Mouse (Mus musculus) heart, postnatal 0 days (tissue): ENCODE data around the gene Reep1.

Experiments
- CTCF ChIP-seq: IDR thresholded peaks from 2 replicates; pipeline ENCODE4 v1.5.1; 2016; ENCODE audit warnings: antibody characterized with exemption, control low read depth, low read depth
- EP300 ChIP-seq: IDR thresholded peaks from 2 replicates; pipeline ENCODE4 v1.6.1; 2016; ENCODE audit warnings: antibody characterized with exemption, low read depth

- no peak for TF ChIP-seq CTCF
- no peak for TF ChIP-seq EP300
Measured at GRCm38 (mm10) chr6:71757039-71757894, 49.9 kb downstream of the Reep1 start.
